Mouse (Mus musculus) bone marrow, adult 2 months (tissue): ENCODE measurements around the gene Caln1. TPM values are rescaled to one million over a fixed set of nuclear protein-coding genes. Genes with fewer than 3 reads are reported as not detected.

ENCODE experiments used
- H3K27ac ChIP-seq: fragments of 200-500 bp; 2 replicates; pipeline ENCODE4 v1.5.1; 2012; ENCODE audit warnings: low read depth, mild to moderate bottlenecking, control low read depth, inconsistent platforms, low read length; ENCODE audit not compliant: control insufficient read depth, poor library complexity, insufficient read depth
- H3K4me1 ChIP-seq: fragments of 200-500 bp; 2 replicates; pipeline ENCODE4 v1.6.1; 2011; ENCODE audit warnings: low read length; ENCODE audit not compliant: control insufficient read depth, insufficient read depth
- H3K4me3 ChIP-seq: fragments of 200-500 bp; replicated peaks from 2 replicates; pipeline ENCODE3; 2011; ENCODE audit warnings: mild to moderate bottlenecking, low read depth, low read length, control low read depth; ENCODE audit not compliant: control insufficient read depth
- CTCF ChIP-seq: fragments of 200-500 bp; IDR thresholded peaks from 2 replicates; pipeline ENCODE4 v1.5.1; 2011; ENCODE audit warnings: low read length, control low read depth; ENCODE audit not compliant: control insufficient read depth, insufficient read depth
- POLR2A ChIP-seq: fragments of 200-500 bp; IDR thresholded peaks from 2 replicates; pipeline ENCODE4 v1.6.1; 2011; ENCODE audit warnings: low read depth, mild to moderate bottlenecking, control low read depth, low read length, borderline replicate concordance; ENCODE audit not compliant: control insufficient read depth
- WGBS: fragments of 180-500 bp; shearing (Covaris S2); methylation state at CpG from one replicate; pipeline ENCODE4 v1.1.7; 2018; 5-methylcytosine and 5-hydroxymethylcytosine counted together
- polyA plus RNA-seq: library from polyadenylated mRNA; stranded (reverse); fragments of >200 nt; gene quantifications from 2 replicates; pipeline ENCODE4 v1.2.4, GENCODE M21; 2011; ENCODE audit warnings: low replicate concordance; ENCODE audit not compliant: missing spikeins, insufficient read depth, insufficient read length

Caln1 gene
- polyA plus RNA-seq, 1 experiment: 1.7 TPM

- TF ChIP-seq POLR2A: no peak
- TF ChIP-seq CTCF: no peak
- Histone ChIP-seq H3K4me1 (no peaks in the 10 kb centered on the region), H3K27ac (no peak overlapping the region), H3K4me3 (no peak overlapping the region)
- WGBS: 80% methylated on average over 13 of the region's 13 CpGs
Measured at GRCm38 (mm10) chr5:130742171-130742570, 372.9 kb downstream of the Caln1 start.

- Histone ChIP-seq H3K4me1 (no peaks in the 10 kb centered on the region), H3K27ac (no peak overlapping the region), H3K4me3 (no peak overlapping the region)
- TF ChIP-seq CTCF (no peak), POLR2A (no peak)
- WGBS: 78% methylated on average over 3 of the region's 3 CpGs
Measured at GRCm38 (mm10) chr5:130757517-130757916, 388.3 kb downstream of the Caln1 start.

DNA sequence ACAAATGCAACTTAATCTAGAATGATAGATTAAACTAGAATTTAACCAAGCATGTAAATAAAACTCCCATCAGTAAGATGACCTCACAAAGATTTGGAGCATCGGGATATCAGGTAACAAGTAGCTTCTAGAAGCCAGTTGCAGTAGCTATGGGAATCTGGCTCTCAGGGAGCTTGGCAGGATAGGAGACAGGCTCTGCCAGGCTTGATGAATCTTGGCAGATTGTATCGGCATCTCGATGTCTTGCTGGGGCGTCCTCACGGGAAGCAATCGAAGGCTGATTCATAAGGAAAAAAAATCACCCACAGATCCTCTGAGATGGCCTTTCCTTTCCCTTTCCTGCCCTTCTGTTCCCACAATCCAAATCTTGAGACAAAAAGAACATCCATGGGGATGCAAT is 396.5 kb downstream of the Caln1 start:
- Histone ChIP-seq H3K27ac (no peak overlapping the region), H3K4me1 (no peaks in the 10 kb centered on the region), H3K4me3 (no peak overlapping the region)
- 82% methylated on average over 6 of the region's 6 CpGs for WGBS
- no peak for TF ChIP-seq POLR2A
- no peak for TF ChIP-seq CTCF

DNA sequence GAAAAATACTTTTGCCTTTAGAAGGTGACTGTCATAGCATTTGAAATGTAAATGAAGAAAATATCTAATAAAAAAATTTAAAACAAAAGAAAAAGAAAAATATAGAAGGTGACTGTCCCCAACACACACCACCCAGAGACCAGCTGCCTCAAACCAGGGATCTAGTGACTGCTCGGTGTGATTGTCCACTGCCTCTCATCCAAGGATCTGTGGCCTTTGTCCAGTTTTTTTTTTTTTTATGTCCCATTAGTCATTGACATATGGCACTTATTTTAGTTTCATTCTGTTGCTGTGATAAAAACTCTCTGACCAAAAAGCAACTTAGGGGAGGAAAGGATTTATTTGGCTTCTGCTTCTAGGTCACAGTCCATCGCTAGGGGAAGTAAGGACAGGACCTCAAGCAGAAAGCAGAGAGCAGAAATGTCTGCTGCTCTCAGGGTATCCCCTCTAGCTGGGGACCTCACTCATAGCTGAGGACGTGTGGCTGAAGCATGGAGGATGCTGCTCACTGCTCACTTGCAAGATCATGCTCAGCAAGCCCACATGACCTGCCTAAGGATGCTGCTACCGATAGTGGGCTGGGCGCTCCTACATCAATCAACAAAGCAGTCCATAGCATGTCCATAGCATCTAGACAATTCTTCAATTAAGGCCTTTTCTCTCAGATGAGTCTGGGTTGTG is 401.9 kb downstream of the Caln1 start:
- Histone ChIP-seq H3K4me3 (no peak overlapping the region), H3K27ac (no peak overlapping the region), H3K4me1 (no peaks in the 10 kb centered on the region)
- WGBS: 72% methylated on average over 5 of the region's 5 CpGs
- no peak for TF ChIP-seq POLR2A
- no peak for TF ChIP-seq CTCF

- 83% methylated on average over 6 of the region's 6 CpGs for WGBS
- H3K4me3 ChIP-seq: no peak overlapping the region
Measured at GRCm38 (mm10) chr5:130772491-130772890, 403.2 kb downstream of the Caln1 start.

DNA sequence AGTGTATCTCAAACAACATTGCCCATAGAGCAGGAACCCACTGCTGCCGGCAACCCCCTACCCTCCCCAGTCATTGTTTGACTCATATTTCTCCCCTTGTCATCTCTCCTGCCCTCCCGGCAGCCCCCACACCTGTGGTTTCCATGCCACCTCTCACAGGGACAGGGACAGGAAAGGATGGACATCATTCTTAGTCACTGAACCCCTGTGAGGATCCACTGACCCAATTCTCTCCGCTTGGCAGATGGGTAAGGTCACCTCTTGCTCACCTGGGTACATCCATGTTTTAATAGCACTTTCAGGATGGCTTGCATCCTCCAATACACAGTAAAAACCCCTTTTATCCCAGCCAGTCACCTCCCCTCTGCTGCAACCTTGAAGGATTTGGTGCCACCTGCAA is 405.7 kb downstream of the Caln1 start:
- Histone ChIP-seq H3K4me1 (no peaks in the 10 kb centered on the region), H3K27ac (no peak overlapping the region), H3K4me3 (no peak overlapping the region)
- WGBS: 77% methylated on average over 3 of the region's 3 CpGs
- no peak for TF ChIP-seq POLR2A
- TF ChIP-seq CTCF: no peak

More at GRCm38 (mm10) chr5:130772491-130772890, 403.2 kb downstream of the Caln1 start:
- no peak overlapping the region for H3K27ac ChIP-seq
- TF ChIP-seq POLR2A (no peak), CTCF (no peak)
- H3K4me1 ChIP-seq: no peaks in the 10 kb centered on the region

GRCm38 (mm10) chr5:130792755-130793452 is 423.6 kb downstream of the Caln1 start:
- TF ChIP-seq POLR2A: no peak
- Histone ChIP-seq H3K27ac (no peak overlapping the region), H3K4me1 (no peaks in the 10 kb centered on the region), H3K4me3 (no peak overlapping the region)
- WGBS: 83% methylated on average over 3 of the region's 3 CpGs

- WGBS: 75% methylated on average over 5 of the region's 5 CpGs
- no peak for TF ChIP-seq CTCF
- TF ChIP-seq POLR2A: no peak
- Histone ChIP-seq H3K27ac (no peak overlapping the region), H3K4me3 (no peak overlapping the region), H3K4me1 (no peaks in the 10 kb centered on the region)
Measured at GRCm38 (mm10) chr5:130797713-130798112, 428.5 kb downstream of the Caln1 start.

DNA sequence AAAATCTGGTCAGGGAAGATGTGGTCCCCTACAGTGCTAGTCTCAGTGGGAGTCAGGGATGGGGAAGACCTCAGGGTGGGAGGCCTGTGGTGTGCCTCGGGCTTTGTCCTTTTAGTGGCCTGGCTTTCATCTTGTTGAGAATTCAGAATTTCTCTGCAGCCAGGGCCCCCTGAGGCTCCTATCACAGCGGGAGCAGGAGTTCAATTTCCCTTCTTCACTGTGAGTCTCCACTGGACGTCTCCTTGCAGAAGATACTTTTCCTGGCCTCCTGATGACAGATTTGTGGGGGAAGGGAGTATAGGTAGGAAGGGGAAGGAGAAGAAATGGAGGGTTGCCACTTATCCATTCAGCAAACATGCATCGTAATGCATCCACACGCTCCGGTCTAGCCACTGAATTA is 441.1 kb downstream of the Caln1 start:
- Histone ChIP-seq H3K4me1 (no peaks in the 10 kb centered on the region), H3K4me3 (no peak overlapping the region), H3K27ac (no peak overlapping the region)
- TF ChIP-seq CTCF (no peak), POLR2A (no peak)
- 38% methylated on average over 6 of the region's 6 CpGs for WGBS
